Mouse (Mus musculus) left cerebral cortex, postnatal 14 days (tissue): ENCODE results near the gene Chd8. TPM values are rescaled to one million over a fixed set of nuclear protein-coding genes. Genes with fewer than 3 reads are reported as not detected.

Source experiments
- total RNA-seq, 2 experiments: library from RNA; stranded (reverse); gene quantifications; 2 replicates each; pipeline ENCODE4 v1.2.3; 2021

Gene Chd8
- total RNA-seq, 2 experiments from 2014 or later = 107 to 111 TPM

Other genes with a start within 250 kb of the Chd8 start
- under 1 TPM; 0.36 to 0.77 TPM for gene Tmem253, start 242.1 kb downstream of the Chd8 start, total RNA-seq
- 10 to 100 TPM; 29.5 to 33.6 TPM for gene Zfp219, start 237.0 kb downstream of the Chd8 start, total RNA-seq
- gene Olfr221, start 215.3 kb downstream of the Chd8 start, total RNA-seq = not detected
- 100 to 1,000 TPM; 194 to 206 TPM for gene Hnrnpc, start 153.8 kb downstream of the Chd8 start, total RNA-seq
- gene Rpgrip1, start 147.1 kb downstream of the Chd8 start, total RNA-seq = 1 to 10 TPM in 1 of 2 experiments, under 1 TPM in 1; 0.88 to 2.2 TPM
- gene Supt16, start 60.4 kb downstream of the Chd8 start, total RNA-seq = 10 to 100 TPM; 44.7 to 45.6 TPM
- gene Tox4, start 21.4 kb upstream of the Chd8 start, total RNA-seq = 10 to 100 TPM; 61.4 to 62.6 TPM
- gene Rab2b, start 21.8 kb upstream of the Chd8 start, total RNA-seq = 10 to 100 TPM; 34.7 to 35.3 TPM
- gene Mettl3, start 47.3 kb upstream of the Chd8 start, total RNA-seq = 10 to 100 TPM; 35.2 to 35.3 TPM
- 10 to 100 TPM; 32.7 to 37.1 TPM for gene Sall2, start 71.0 kb upstream of the Chd8 start, total RNA-seq
- not detected for gene Olfr1513, start 98.6 kb upstream of the Chd8 start, total RNA-seq
- gene Olfr1512, start 121.4 kb upstream of the Chd8 start, total RNA-seq = not detected
- gene Olfr1511, start 139.6 kb upstream of the Chd8 start, total RNA-seq = not detected
- not detected for gene Olfr1510, start 156.6 kb upstream of the Chd8 start, total RNA-seq
- gene Olfr1509, start 185.2 kb upstream of the Chd8 start, total RNA-seq = not detected
- not detected for gene Olfr1508, start 209.7 kb upstream of the Chd8 start, total RNA-seq
- gene Olfr1507, start 238.0 kb upstream of the Chd8 start, total RNA-seq = not detected